Mouse (Mus musculus): ENCODE measurements around the gene Otud7b. TPM values are rescaled to one million over a fixed set of nuclear protein-coding genes. Genes with fewer than 3 reads are reported as not detected.
"Not testable (repeated sequence)": the region's sequence is repeated elsewhere in the genome, so short reads cannot be mapped to it uniquely, and the experiment has no call there.

The Otud7b gene
- polyA plus RNA-seq, 1 experiment from 2014 or later, result 8.3 TPM

DNA sequence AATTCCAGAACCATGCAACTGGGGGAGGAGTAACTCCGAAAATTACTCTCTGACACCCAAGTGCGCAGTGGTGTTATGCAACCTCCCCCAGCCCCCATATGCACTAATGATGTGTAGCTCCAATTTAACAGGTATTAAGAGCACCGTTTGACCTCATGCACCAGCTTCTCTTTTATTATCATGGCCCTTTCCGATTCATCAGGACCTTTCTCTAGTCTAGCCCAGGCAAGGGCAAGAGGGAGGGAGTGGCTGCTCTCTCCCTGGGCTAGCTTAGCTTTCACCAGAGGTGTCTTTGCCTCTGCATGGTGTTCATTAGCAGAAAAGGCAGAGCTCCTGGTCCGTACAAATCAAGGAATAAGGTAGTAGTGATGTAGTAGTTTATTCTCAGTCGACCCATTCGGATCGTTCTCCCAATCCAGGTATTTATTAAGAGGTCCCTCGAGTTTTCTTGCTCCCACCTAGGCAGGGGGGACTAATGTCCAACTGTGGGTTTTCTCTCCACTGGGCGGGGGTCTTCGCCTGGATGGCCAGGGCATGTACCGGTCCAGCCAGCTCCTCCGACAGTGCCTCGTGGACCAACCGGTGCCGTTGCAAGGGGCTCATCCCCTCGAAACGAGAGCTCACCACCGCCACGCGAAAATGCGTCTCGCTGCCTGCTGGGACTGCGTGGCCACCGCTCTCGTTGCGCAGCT, 92.3 kb downstream of the Otud7b start:
- Histone ChIP-seq H3K4me1 (peaks cover 17% of the 10 kb centered on the region), H3K27ac (replicated peaks) (peak overlapping the region; percentile 98), H3K4me3 (peak overlapping the region; percentile 87), H3K9me3 (no peaks in the 10 kb centered on the region), H3K4me2 (replicated peaks) (peak overlapping the region; percentile 97), H3K9ac (replicated peaks) (peak overlapping the region; percentile 93), H3K27me3 (no peaks in the 10 kb centered on the region), H3K36me3 (peaks cover 12% of the 10 kb centered on the region)
- ATAC-seq (replicated peaks), result peak; percentile 7
- 20% methylated on average over 27 of the region's 27 CpGs for WGBS

DNA sequence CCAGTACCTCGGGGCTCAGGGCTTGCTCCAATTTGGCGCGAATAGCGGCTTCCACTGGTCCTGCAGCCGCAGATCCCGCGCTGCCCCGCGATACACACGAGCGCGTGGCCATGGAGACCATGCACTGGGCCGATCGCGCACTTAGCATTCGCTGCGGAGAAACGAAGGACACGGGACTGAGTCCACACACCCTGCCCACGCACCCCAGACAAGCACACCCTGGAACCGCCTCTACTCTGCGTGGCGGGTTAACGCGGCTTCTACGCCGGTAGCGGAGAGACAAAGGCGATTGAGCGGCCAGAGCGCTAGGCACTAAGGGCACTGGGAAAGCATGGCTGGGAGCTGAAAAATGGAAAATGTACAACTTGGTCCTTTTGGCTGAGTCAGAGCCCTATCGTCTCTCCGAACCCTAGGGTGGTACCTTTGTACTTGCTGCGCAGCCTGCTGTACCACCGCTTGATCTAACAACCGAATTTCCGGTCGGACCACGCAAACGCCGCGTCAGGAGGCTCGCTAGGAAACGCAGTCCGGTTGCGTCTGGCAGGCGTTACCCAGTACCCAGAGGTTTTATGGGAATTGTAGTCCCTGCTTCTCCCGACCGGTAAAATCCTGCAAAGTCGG, 92.9 kb downstream of the Otud7b start:
- H3K4me1 ChIP-seq, result peaks cover 17% of the 10 kb centered on the region
- under 1% methylated on average over 50 of the region's 50 CpGs for WGBS
- peak; percentile 96 for ATAC-seq (replicated peaks)
- H3K27me3 ChIP-seq, result no peaks in the 10 kb centered on the region
- H3K4me2 ChIP-seq (replicated peaks), result peak overlapping the region; percentile 97
- peak overlapping the region; percentile 87 for H3K4me3 ChIP-seq
- no peaks in the 10 kb centered on the region for H3K9me3 ChIP-seq
- H3K27ac ChIP-seq (replicated peaks), result peak overlapping the region; percentile 98
- peak overlapping the region; percentile 93 for H3K9ac ChIP-seq (replicated peaks)
- peaks cover 8% of the 10 kb centered on the region for H3K36me3 ChIP-seq

DNA sequence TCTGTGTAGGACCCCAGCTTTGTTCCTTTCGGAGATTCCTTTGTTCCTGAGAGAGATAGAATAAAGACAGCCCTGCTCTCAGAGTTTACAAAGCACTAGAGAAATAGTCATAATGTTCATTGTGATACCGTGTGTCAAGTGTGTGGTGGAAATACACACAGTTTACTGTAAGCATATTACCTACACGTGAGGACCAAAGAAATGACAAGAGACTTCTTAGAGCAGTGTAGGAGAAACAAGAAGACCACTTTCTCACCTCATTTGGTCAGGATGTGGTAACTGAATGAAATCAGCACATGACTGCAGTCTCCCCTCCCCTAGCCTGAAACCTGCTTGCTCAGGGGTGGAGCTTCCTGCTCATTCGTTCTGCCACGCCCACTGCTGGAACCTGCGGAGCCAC, 93.9 kb downstream of the Otud7b start:
- H3K36me3 ChIP-seq, result peaks cover 4% of the 10 kb centered on the region
- H3K4me1 ChIP-seq, result peaks cover 17% of the 10 kb centered on the region
- ATAC-seq (replicated peaks), result peak; percentile 34
- peak overlapping the region; percentile 7; the same call in 1 of the 2 replicates for H3K27ac ChIP-seq (replicated peaks)
- no peaks in the 10 kb centered on the region for H3K27me3 ChIP-seq
- peak overlapping the region; percentile 97 for H3K4me2 ChIP-seq (replicated peaks)
- WGBS, result 1% methylated on average over 6 of the region's 6 CpGs
- peak overlapping the region; percentile 87 for H3K4me3 ChIP-seq
- no peaks in the 10 kb centered on the region for H3K9me3 ChIP-seq
- H3K9ac ChIP-seq (replicated peaks), result peak overlapping the region; percentile 25; the same call in 1 of the 2 replicates

DNA sequence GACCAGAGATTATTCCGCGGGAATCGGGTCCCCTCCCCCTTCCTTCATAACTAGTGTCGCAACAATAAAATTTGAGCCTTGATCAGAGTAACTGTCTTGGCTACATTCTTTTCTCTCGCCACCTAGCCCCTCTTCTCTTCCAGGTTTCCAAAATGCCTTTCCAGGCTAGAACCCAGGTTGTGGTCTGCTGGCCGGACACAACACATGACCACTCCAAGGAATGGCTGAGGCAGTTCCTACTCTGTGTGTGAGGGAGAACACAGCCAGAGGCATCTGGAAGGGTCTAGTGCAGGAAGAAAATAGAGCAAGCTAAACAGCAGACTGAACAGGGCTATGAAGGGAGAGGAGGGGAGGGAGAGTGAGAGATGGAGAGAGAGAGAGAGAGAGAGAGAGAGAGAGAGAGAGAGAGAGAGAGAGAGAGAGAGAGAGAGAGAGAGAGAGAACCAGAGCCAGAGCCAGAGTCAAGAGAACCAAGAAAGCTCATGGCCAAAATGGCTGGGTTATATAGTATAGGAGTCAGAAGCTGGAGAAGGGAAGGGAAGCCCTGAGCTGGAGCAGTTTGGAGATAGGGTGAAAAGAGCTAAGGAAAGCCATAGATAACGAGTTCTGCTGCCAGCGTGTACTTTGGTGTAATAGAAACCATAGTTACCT, 94.4 kb downstream of the Otud7b start:
- not testable (repeated sequence) for H3K27ac ChIP-seq (replicated peaks); H3K4me3 ChIP-seq; H3K9me3 ChIP-seq

DNA sequence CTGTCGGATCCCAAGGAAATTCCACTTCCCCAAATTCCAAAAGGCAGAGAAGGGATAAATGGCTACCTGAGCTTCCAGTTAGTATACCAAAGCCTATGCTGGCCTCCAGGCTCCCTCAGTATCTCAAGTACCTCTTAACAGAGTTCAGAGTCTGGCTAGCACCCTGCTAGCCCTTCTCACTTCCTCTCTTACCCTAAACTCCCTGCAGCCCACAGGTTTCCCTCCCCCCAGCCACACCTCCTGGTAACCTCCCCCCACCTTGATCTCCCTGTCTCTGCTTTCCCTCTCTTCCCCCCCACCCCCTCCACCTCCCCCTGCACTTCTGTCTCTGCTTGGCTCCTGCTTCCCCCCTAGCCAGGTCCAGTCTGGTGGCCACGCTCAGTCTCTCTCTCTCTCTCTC, 95.4 kb downstream of the Otud7b start:
- H3K27me3 ChIP-seq, result no peaks in the 10 kb centered on the region
- H3K36me3 ChIP-seq, result peaks cover 4% of the 10 kb centered on the region
- 70% methylated on average over 2 of the region's 2 CpGs for WGBS
- no peak for ATAC-seq (replicated peaks)
- no peaks in the 10 kb centered on the region for H3K9me3 ChIP-seq
- no peak overlapping the region for H3K4me3 ChIP-seq
- no peak overlapping the region for H3K27ac ChIP-seq (replicated peaks)
- H3K4me1 ChIP-seq, result peaks cover 17% of the 10 kb centered on the region
- no peak overlapping the region for H3K9ac ChIP-seq (replicated peaks)
- no peak overlapping the region for H3K4me2 ChIP-seq (replicated peaks)

More for the DNA sequence above, 94.4 kb downstream of the Otud7b start:
- 27% methylated on average over 8 of the region's 8 CpGs for WGBS
- ATAC-seq (replicated peaks); H3K9ac ChIP-seq (replicated peaks); H3K36me3 ChIP-seq; H3K27me3 ChIP-seq: not testable (repeated sequence)
- Histone ChIP-seq H3K4me1 (peaks cover 17% of the 10 kb centered on the region), H3K4me2 (replicated peaks) (peak overlapping the region; percentile 97)

DNA sequence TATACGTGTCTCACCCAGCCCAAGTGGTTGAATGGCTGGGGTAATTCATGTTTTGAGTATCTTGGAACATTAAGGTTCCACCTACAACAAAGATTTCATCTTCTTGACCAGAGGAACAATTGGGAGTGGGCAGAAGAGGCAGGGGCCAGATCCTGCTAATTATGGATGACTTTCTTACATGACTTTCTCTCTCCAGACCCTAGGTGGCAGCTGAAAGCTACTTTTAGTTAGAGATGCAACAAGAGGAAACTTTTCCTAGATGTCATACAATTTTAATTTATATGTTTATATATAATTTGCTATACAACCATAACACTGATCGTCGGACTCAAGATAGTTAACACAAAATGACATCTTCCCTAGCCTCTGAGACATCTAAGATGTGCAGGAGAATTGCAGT, 103.5 kb downstream of the Otud7b start:
- H3K9ac ChIP-seq (replicated peaks), result no peak overlapping the region
- no peaks in the 10 kb centered on the region for H3K4me1 ChIP-seq
- no peak overlapping the region for H3K4me2 ChIP-seq (replicated peaks)
- 0 out of 2 replicates have a peak, but pooled peaks cover 2% of the 10 kb centered on the region for H3K27me3 ChIP-seq
- no peak overlapping the region for H3K4me3 ChIP-seq
- H3K27ac ChIP-seq (replicated peaks), result no peak overlapping the region
- 85% methylated on average over 3 of the region's 3 CpGs for WGBS
- H3K36me3 ChIP-seq, result no peaks in the 10 kb centered on the region
- ATAC-seq (replicated peaks), result no peak
- no peaks in the 10 kb centered on the region for H3K9me3 ChIP-seq

DNA sequence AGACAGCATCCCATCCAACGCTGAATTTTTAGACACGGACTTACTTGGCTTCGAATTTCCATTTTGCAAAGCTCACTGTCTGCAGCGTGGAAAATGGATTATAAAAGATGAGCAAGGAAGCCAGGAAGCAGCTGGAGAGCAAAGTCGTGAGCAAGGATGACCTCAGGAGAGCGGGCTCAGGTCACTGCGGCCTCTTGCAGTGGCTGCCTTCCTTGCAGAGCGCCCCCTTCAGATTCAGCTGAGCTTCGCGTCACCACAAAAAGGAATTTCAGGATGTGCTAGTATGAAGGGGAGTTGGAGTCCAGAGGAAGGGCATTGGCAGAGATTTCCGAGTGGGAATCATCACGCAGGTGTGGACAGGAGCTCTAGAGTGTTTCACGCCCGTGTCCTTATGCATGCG, 104.9 kb downstream of the Otud7b start:
- H3K4me1 ChIP-seq, result no peaks in the 10 kb centered on the region
- WGBS, result 28% methylated on average over 15 of the region's 15 CpGs

More for the DNA sequence above, 104.9 kb downstream of the Otud7b start:
- Histone ChIP-seq H3K27ac (replicated peaks) (no peak overlapping the region), H3K9ac (replicated peaks) (no peak overlapping the region), H3K4me2 (replicated peaks) (no peak overlapping the region), H3K36me3 (no peaks in the 10 kb centered on the region), H3K27me3 (0 out of 2 replicates have a peak, but pooled peaks cover 2% of the 10 kb centered on the region), H3K9me3 (no peaks in the 10 kb centered on the region), H3K4me3 (no peak overlapping the region)
- no peak for ATAC-seq (replicated peaks)

Other genes with a start within 250 kb of the Otud7b start
- gene Prpf3, start 248.6 kb upstream of the Otud7b start, polyA plus RNA-seq (2015; fragmentation: Nextera tagmentation; extraction: Ambion mirVana), result 42.9 and 43.0 TPM in 2 replicates
- gene Mrps21, start 233.0 kb upstream of the Otud7b start, polyA plus RNA-seq (2015; fragmentation: Nextera tagmentation; extraction: Ambion mirVana), result 294 and 306 TPM in 2 replicates
- gene Ciart, start 222.3 kb upstream of the Otud7b start, polyA plus RNA-seq (2015; fragmentation: Nextera tagmentation; extraction: Ambion mirVana), result 4.3 TPM in 2 replicates
- 12.7 and 14.7 TPM in 2 replicates for gene BC028528, start 212.5 kb upstream of the Otud7b start, polyA plus RNA-seq (2015; fragmentation: Nextera tagmentation; extraction: Ambion mirVana)
- gene Aph1a, start 210.6 kb upstream of the Otud7b start, polyA plus RNA-seq (2015; fragmentation: Nextera tagmentation; extraction: Ambion mirVana), result 31.3 and 39.8 TPM in 2 replicates
- gene Car14, start 199.8 kb upstream of the Otud7b start, polyA plus RNA-seq (2015; fragmentation: Nextera tagmentation; extraction: Ambion mirVana), result 10.5 and 14.0 TPM in 2 replicates
- gene Anp32e, start 175.3 kb upstream of the Otud7b start, polyA plus RNA-seq (2015; fragmentation: Nextera tagmentation; extraction: Ambion mirVana), result 196 and 207 TPM in 2 replicates
- gene Plekho1, start 108.5 kb upstream of the Otud7b start, polyA plus RNA-seq (2015; fragmentation: Nextera tagmentation; extraction: Ambion mirVana), result 87.6 and 90.5 TPM in 2 replicates
- 64.4 and 65.6 TPM in 2 replicates for gene Vps45, start 46.1 kb upstream of the Otud7b start, polyA plus RNA-seq (2015; fragmentation: Nextera tagmentation; extraction: Ambion mirVana)
- gene Mtmr11, start 57.5 kb downstream of the Otud7b start, polyA plus RNA-seq (2015; fragmentation: Nextera tagmentation; extraction: Ambion mirVana), result 10.0 and 11.2 TPM in 2 replicates
- gene Sf3b4, start 67.8 kb downstream of the Otud7b start, polyA plus RNA-seq (2015; fragmentation: Nextera tagmentation; extraction: Ambion mirVana), result 151 and 155 TPM in 2 replicates
- 69.1 and 73.3 TPM in 2 replicates for gene Sv2a, start 76.6 kb downstream of the Otud7b start, polyA plus RNA-seq (2015; fragmentation: Nextera tagmentation; extraction: Ambion mirVana)
- gene Bola1, start 115.2 kb downstream of the Otud7b start, polyA plus RNA-seq (2015; fragmentation: Nextera tagmentation; extraction: Ambion mirVana), result 71.8 and 75.5 TPM in 2 replicates
- gene Hist2h2ab, start 115.3 kb downstream of the Otud7b start, polyA plus RNA-seq (2015; fragmentation: Nextera tagmentation; extraction: Ambion mirVana), result 0.46 TPM in 1 of 2 replicates, not detected in the other
- 4.7 and 6.8 TPM in 2 replicates for gene Hist2h2ac, start 116.4 kb downstream of the Otud7b start, polyA plus RNA-seq (2015; fragmentation: Nextera tagmentation; extraction: Ambion mirVana)
- 9.1 and 9.7 TPM in 2 replicates for gene Hist2h2be, start 116.6 kb downstream of the Otud7b start, polyA plus RNA-seq (2015; fragmentation: Nextera tagmentation; extraction: Ambion mirVana)
- gene Hist2h3c2, start 134.6 kb downstream of the Otud7b start, polyA plus RNA-seq (2015; fragmentation: Nextera tagmentation; extraction: Ambion mirVana), result 6.7 and 8.0 TPM in 2 replicates
- 51.6 and 60.6 TPM in 2 replicates for gene Hist2h2aa2, start 135.7 kb downstream of the Otud7b start, polyA plus RNA-seq (2015; fragmentation: Nextera tagmentation; extraction: Ambion mirVana)
- 25.1 and 32.2 TPM in 2 replicates for gene Hist2h2aa1, start 141.0 kb downstream of the Otud7b start, polyA plus RNA-seq (2015; fragmentation: Nextera tagmentation; extraction: Ambion mirVana)
- gene Hist2h3c1, start 142.2 kb downstream of the Otud7b start, polyA plus RNA-seq (2015; fragmentation: Nextera tagmentation; extraction: Ambion mirVana), result 0.62 TPM in 1 of 2 replicates, not detected in the other
- 10.1 and 10.9 TPM in 2 replicates for gene Hist2h4, start 158.8 kb downstream of the Otud7b start, polyA plus RNA-seq (2015; fragmentation: Nextera tagmentation; extraction: Ambion mirVana)
- gene Hist2h3b, start 164.1 kb downstream of the Otud7b start, polyA plus RNA-seq (2015; fragmentation: Nextera tagmentation; extraction: Ambion mirVana), result 42.5 and 47.6 TPM in 2 replicates
- gene Hist2h2bb, start 165.2 kb downstream of the Otud7b start, polyA plus RNA-seq (2015; fragmentation: Nextera tagmentation; extraction: Ambion mirVana), result 7.1 and 9.9 TPM in 2 replicates
- gene Fcgr1, start 189.4 kb downstream of the Otud7b start, polyA plus RNA-seq (2015; fragmentation: Nextera tagmentation; extraction: Ambion mirVana), result 0.97 and 1.4 TPM in 2 replicates

Data from forebrain, embryonic 15.5 days (tissue).